Mouse (Mus musculus) embryonic facial prominence, embryonic 12.5 days (tissue): ENCODE data around the gene Stox2. TPM values are rescaled to one million over a fixed set of nuclear protein-coding genes. Genes with fewer than 3 reads are reported as not detected.

Experiments
- ATAC-seq: fragments of 200-750 bp; cut with Nextera tagmentation; 2 replicates; pipeline ENCODE4 v1.8.0; 2017; ENCODE audit not compliant: insufficient number of reproducible peaks, insufficient read depth, low FRiP score, low TSS enrichment
- H3K27ac ChIP-seq: fragments of 300-500 bp; sonication (generic); 2 replicates; pipeline ENCODE4 v1.5.1; 2016; ENCODE audit warnings: mild to moderate bottlenecking
- H3K27me3 ChIP-seq: fragments of 300-500 bp; sonication (generic); 2 replicates; pipeline ENCODE4 v1.6.1; 2016; ENCODE audit warnings: mild to moderate bottlenecking, moderate library complexity
- H3K36me3 ChIP-seq: fragments of 300-500 bp; sonication (generic); 2 replicates; pipeline ENCODE4 v1.6.1; 2016; ENCODE audit warnings: mild to moderate bottlenecking
- H3K4me1 ChIP-seq: fragments of 300-500 bp; sonication (generic); 2 replicates; pipeline ENCODE4 v1.6.1; 2016
- H3K4me2 ChIP-seq: fragments of 300-500 bp; sonication (generic); replicated peaks from 2 replicates; pipeline ENCODE4 v1.6.1; 2016; ENCODE audit warnings: mild to moderate bottlenecking, moderate library complexity
- H3K4me3 ChIP-seq: fragments of 300-500 bp; sonication (generic); 2 replicates; pipeline ENCODE4 v1.5.1; 2016; ENCODE audit warnings: mild to moderate bottlenecking
- H3K9ac ChIP-seq: fragments of 300-500 bp; sonication (generic); 2 replicates; pipeline ENCODE4 v1.6.1; 2016; ENCODE audit warnings: mild to moderate bottlenecking, moderate library complexity
- H3K9me3 ChIP-seq: fragments of 300-500 bp; sonication (generic); 2 replicates; pipeline ENCODE4 v1.6.1; 2016; ENCODE audit warnings: mild to moderate bottlenecking, moderate library complexity
- WGBS: fragments of 180-500 bp; shearing (Covaris S2); methylation state at CpG from one replicate; pipeline ENCODE4 v1.1.7; 2016; 5-methylcytosine and 5-hydroxymethylcytosine counted together
- polyA plus RNA-seq: library from polyadenylated mRNA; unstranded; fragments of >200 nt; fragmentation: Nextera tagmentation; extraction: Ambion mirVana; gene quantifications from 2 replicates; pipeline ENCODE4 v1.2.1, GENCODE M21; 2016

Stox2 gene
- polyA plus RNA-seq, 1 experiment from 2014 or later, result 23.9 TPM

DNA sequence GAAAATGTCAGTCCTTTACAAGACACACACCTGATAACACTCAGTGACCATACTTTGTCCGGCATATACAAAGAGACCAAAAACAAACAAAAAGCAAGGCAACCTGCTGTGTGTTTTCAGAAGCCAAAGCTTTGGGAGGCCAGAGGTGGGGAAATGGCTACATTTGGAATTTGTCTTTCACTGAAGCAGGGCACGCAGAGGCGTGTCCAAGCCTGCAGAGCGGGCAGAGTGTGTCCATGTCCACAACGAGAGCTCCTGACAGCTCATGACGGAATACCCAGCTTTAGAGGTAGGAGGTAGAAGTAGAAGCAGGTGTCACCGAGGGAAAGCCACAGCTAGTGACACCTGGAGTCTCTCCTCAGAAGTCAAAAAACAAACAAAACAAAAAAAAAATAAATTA is 53.2 kb downstream of the Stox2 start:
- no peaks in the 10 kb centered on the region for H3K27me3 ChIP-seq
- no peak overlapping the region for H3K9ac ChIP-seq
- H3K4me1 ChIP-seq, result 0 out of 2 replicates have a peak, but pooled peaks cover 3% of the 10 kb centered on the region
- no peak overlapping the region for H3K4me3 ChIP-seq
- whole genome bisulfite sequencing, result 54% methylated on average over 7 of the region's 7 CpGs
- H3K9me3 ChIP-seq, result no peaks in the 10 kb centered on the region
- H3K27ac ChIP-seq, result no peak overlapping the region
- no peak overlapping the region for H3K4me2 ChIP-seq
- no peak for ATAC-seq
- no peaks in the 10 kb centered on the region for H3K36me3 ChIP-seq

DNA sequence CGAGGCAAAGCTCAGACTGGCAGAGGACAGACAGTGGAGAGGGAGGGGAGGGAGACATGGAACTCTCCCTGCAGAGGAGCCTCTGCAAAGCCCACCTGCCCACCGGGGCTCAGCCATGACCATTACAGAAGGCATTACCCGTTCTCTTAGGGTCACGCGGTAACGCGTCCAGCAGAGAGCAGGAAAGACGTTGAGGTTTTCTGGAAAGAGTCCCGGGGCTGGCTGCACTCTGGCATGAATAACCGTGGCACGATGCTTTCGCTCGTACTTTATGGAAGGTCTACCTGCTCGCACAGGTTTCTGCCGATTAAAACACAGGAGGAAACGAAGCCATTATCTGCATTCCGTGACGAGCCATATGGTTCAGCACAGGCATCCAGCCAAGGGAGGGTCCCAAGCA is 53.9 kb downstream of the Stox2 start:
- H3K9ac ChIP-seq, result no peak overlapping the region
- no peaks in the 10 kb centered on the region for H3K9me3 ChIP-seq
- WGBS, result 74% methylated on average over 18 of the region's 18 CpGs
- no peaks in the 10 kb centered on the region for H3K27me3 ChIP-seq
- no peak overlapping the region for H3K4me3 ChIP-seq
- no peaks in the 10 kb centered on the region for H3K4me1 ChIP-seq
- ATAC-seq, result no peak
- no peaks in the 10 kb centered on the region for H3K36me3 ChIP-seq
- no peak overlapping the region for H3K27ac ChIP-seq
- H3K4me2 ChIP-seq, result no peak overlapping the region

DNA sequence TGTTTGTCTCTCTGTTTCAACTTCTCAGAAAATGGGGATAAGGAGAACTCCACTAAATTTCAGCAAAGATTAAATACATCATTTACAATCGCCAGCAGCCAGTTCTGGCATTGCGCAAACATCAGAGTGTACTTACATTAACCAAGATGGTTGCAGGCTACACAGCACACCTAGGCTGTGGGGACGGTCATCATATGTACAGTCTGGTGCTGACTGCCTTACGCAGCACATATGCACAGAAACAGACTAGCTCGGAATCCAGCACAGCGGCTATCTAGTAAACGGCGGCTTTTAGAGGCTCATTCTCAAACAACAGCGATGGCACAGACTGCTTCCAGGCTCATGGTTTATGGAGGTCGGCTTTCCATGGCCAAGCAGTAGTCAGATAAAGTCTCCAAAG is 54.3 kb downstream of the Stox2 start:
- Histone ChIP-seq H3K27ac (no peak overlapping the region), H3K4me2 (no peak overlapping the region), H3K27me3 (no peaks in the 10 kb centered on the region), H3K4me3 (no peak overlapping the region), H3K9ac (no peak overlapping the region), H3K4me1 (no peaks in the 10 kb centered on the region), H3K9me3 (no peaks in the 10 kb centered on the region), H3K36me3 (no peaks in the 10 kb centered on the region)
- 90% methylated on average over 10 of the region's 10 CpGs for WGBS
- ATAC-seq, result no peak

DNA sequence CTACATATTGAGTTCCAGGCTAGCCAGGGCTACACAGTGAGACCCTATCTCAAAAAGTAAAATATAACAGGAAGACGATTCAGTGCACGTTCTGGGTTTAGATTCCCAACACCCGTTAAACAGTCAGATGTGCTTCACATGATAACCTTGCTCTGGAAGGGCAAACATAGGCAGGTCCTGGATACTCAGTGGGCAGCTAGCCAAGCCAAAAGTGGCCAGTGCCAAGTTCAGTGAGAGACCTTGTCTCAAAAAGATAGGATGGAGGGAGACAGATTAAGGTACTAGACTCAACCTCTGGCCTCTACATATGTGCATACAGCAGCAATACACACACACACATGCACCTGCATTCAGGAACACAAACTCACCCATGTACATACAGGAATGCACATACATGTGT is 56.7 kb downstream of the Stox2 start:
- ATAC-seq, result no peak

GRCm38 (mm10) chr8:47388171-47388570 is 58.0 kb downstream of the Stox2 start:
- no peak overlapping the region for H3K9ac ChIP-seq
- no peak overlapping the region for H3K27ac ChIP-seq
- H3K27me3 ChIP-seq, result no peaks in the 10 kb centered on the region
- no peaks in the 10 kb centered on the region for H3K9me3 ChIP-seq
- H3K4me2 ChIP-seq, result no peak overlapping the region
- no peaks in the 10 kb centered on the region for H3K4me1 ChIP-seq
- no peak for ATAC-seq
- H3K4me3 ChIP-seq, result no peak overlapping the region
- 86% methylated on average over 12 of the region's 12 CpGs for WGBS
- no peaks in the 10 kb centered on the region for H3K36me3 ChIP-seq

More for the DNA sequence above, 56.7 kb downstream of the Stox2 start:
- Histone ChIP-seq H3K9me3 (no peaks in the 10 kb centered on the region), H3K4me1 (no peaks in the 10 kb centered on the region), H3K9ac (no peak overlapping the region), H3K4me3 (no peak overlapping the region), H3K4me2 (no peak overlapping the region), H3K36me3 (no peaks in the 10 kb centered on the region), H3K27me3 (no peaks in the 10 kb centered on the region), H3K27ac (no peak overlapping the region)
- WGBS, result 87% methylated on average over 3 of the region's 3 CpGs

- WGBS, result 60% methylated on average over 1 of the region's 1 CpGs
- Histone ChIP-seq H3K27ac (no peak overlapping the region), H3K9me3 (no peaks in the 10 kb centered on the region), H3K9ac (no peak overlapping the region), H3K4me1 (no peaks in the 10 kb centered on the region), H3K4me3 (no peak overlapping the region), H3K4me2 (no peak overlapping the region), H3K27me3 (no peaks in the 10 kb centered on the region), H3K36me3 (no peaks in the 10 kb centered on the region)
- ATAC-seq, result no peak
Observed at GRCm38 (mm10) chr8:47385810-47386209, 60.4 kb downstream of the Stox2 start.

- Histone ChIP-seq H3K36me3 (no peaks in the 10 kb centered on the region), H3K4me1 (peaks cover 6% of the 10 kb centered on the region; the same call in 1 of the 2 replicates), H3K9ac (no peak overlapping the region), H3K27ac (no peak overlapping the region), H3K27me3 (no peaks in the 10 kb centered on the region), H3K4me3 (no peak overlapping the region), H3K4me2 (no peak overlapping the region), H3K9me3 (no peaks in the 10 kb centered on the region)
- no peak for ATAC-seq
- WGBS, result 82% methylated on average over 5 of the region's 5 CpGs
Observed at GRCm38 (mm10) chr8:47384151-47384550, 62.0 kb downstream of the Stox2 start.

- H3K9ac ChIP-seq, result no peak overlapping the region
- H3K36me3 ChIP-seq, result no peaks in the 10 kb centered on the region
- no peak overlapping the region for H3K27ac ChIP-seq
- no peak for ATAC-seq
- 86% methylated on average over 9 of the region's 9 CpGs for WGBS
- H3K4me2 ChIP-seq, result no peak overlapping the region
- peaks cover 6% of the 10 kb centered on the region; the same call in 1 of the 2 replicates for H3K4me1 ChIP-seq
- no peaks in the 10 kb centered on the region for H3K9me3 ChIP-seq
- no peak overlapping the region for H3K4me3 ChIP-seq
- H3K27me3 ChIP-seq, result no peaks in the 10 kb centered on the region
Observed at GRCm38 (mm10) chr8:47383632-47384031, 62.5 kb downstream of the Stox2 start.

DNA sequence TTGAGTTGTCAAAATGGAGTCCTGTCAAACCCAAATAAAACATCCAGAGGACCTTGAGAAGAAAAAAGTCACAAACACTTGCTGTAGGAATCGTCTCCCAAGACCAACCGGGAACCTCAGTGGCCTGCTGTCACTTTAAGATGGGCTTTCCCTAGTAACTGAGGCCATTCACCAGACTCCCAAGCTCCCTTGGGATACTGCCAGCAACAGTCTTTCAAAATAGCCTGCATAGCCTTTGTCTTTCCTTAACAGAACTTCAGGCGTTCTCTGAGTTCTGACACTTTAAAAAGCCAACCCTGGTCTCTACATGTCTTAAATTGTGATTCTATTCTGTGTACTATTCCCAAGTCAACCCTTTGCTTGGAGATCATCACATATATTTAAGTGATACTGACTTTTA is 64.9 kb downstream of the Stox2 start:
- Histone ChIP-seq H3K4me2 (no peak overlapping the region), H3K27ac (no peak overlapping the region), H3K27me3 (no peaks in the 10 kb centered on the region), H3K36me3 (no peaks in the 10 kb centered on the region), H3K9me3 (no peaks in the 10 kb centered on the region), H3K4me3 (no peak overlapping the region), H3K9ac (no peak overlapping the region), H3K4me1 (peaks cover 6% of the 10 kb centered on the region; the same call in 1 of the 2 replicates)
- no peak for ATAC-seq
- 41% methylated on average over 3 of the region's 3 CpGs for WGBS

- Histone ChIP-seq H3K9ac (no peak overlapping the region), H3K27ac (no peak overlapping the region), H3K9me3 (no peaks in the 10 kb centered on the region), H3K36me3 (no peaks in the 10 kb centered on the region), H3K4me1 (peaks cover 6% of the 10 kb centered on the region; the same call in 1 of the 2 replicates), H3K4me2 (no peak overlapping the region), H3K4me3 (no peak overlapping the region), H3K27me3 (no peaks in the 10 kb centered on the region)
- 69% methylated on average over 6 of the region's 6 CpGs for WGBS
- no peak for ATAC-seq
Observed at GRCm38 (mm10) chr8:47380725-47381124, 65.4 kb downstream of the Stox2 start.

DNA sequence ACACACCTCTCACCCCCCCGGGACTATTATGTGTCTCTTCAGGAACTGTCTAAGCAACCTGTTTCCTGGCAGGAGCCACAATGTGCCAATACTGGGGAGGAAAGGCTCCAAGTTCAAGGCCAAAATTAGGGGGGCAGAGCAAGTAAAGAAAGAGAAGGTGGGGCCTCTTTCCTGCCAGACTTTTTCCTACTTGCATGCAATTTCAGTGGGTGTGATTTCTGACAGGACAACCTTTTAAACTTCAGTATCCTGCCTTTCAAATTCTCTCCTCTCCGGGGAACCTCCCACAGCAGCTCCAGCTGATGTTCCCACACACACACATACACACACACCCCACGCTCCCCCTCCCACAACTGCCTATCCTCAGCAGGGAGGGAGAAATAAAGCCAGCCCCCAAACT is 66.1 kb downstream of the Stox2 start:
- no peak overlapping the region for H3K9ac ChIP-seq
- H3K4me1 ChIP-seq, result peaks cover 6% of the 10 kb centered on the region; the same call in 1 of the 2 replicates
- H3K27ac ChIP-seq, result no peak overlapping the region
- H3K4me2 ChIP-seq, result no peak overlapping the region
- no peaks in the 10 kb centered on the region for H3K36me3 ChIP-seq
- H3K9me3 ChIP-seq, result no peaks in the 10 kb centered on the region
- no peaks in the 10 kb centered on the region for H3K27me3 ChIP-seq
- H3K4me3 ChIP-seq, result no peak overlapping the region
- ATAC-seq, result no peak
- WGBS, result 75% methylated on average over 3 of the region's 3 CpGs

GRCm38 (mm10) chr8:47376651-47377050 is 69.5 kb downstream of the Stox2 start:
- Histone ChIP-seq H3K4me3 (no peak overlapping the region), H3K4me1 (peaks cover 6% of the 10 kb centered on the region; the same call in 1 of the 2 replicates), H3K36me3 (no peaks in the 10 kb centered on the region), H3K27me3 (no peaks in the 10 kb centered on the region), H3K27ac (no peak overlapping the region), H3K9me3 (no peaks in the 10 kb centered on the region), H3K4me2 (no peak overlapping the region), H3K9ac (no peak overlapping the region)
- WGBS, result 88% methylated on average over 7 of the region's 7 CpGs
- ATAC-seq, result no peak

- 89% methylated on average over 7 of the region's 7 CpGs for WGBS
Observed at GRCm38 (mm10) chr8:47373757-47374156, 72.4 kb downstream of the Stox2 start.

More at GRCm38 (mm10) chr8:47373757-47374156, 72.4 kb downstream of the Stox2 start:
- no peaks in the 10 kb centered on the region for H3K9me3 ChIP-seq
- no peak for ATAC-seq
- H3K27me3 ChIP-seq, result no peaks in the 10 kb centered on the region
- H3K36me3 ChIP-seq, result no peaks in the 10 kb centered on the region
- H3K4me3 ChIP-seq, result no peak overlapping the region
- H3K4me2 ChIP-seq, result no peak overlapping the region
- no peak overlapping the region for H3K27ac ChIP-seq
- H3K4me1 ChIP-seq, result peaks cover 17% of the 10 kb centered on the region; the same call in 1 of the 2 replicates
- no peak overlapping the region for H3K9ac ChIP-seq
